Mouse (Mus musculus): ENCODE data around the gene Zfp553.

Gene Zfp553

GRCm38 (mm10) chr7:127232622-127233367 is at the start of gene Zfp553, which contains the start of gene Sept1:
TSS of gene Zfp553 (plus strand) at chr7:127233061.
TSS of gene Sept1 (minus strand) at chr7:127233130.
- DNase-seq (ENCODE audit: low spot score): peak; percentile 80

GRCm38 (mm10) chr7:127183345-127183744 is 49.5 kb upstream of the Zfp553 start:
- DNase-seq (ENCODE audit: low spot score): no peak

- peak; percentile 40 for DNase-seq (ENCODE audit: low spot score)
These were observed 49.0 kb upstream of the Zfp553 start for GRCm38 (mm10) chr7:127183828-127184227.

- DNase-seq (ENCODE audit: low spot score): no peak
These were observed 48.1 kb upstream of the Zfp553 start for GRCm38 (mm10) chr7:127184720-127185119.

- DNase-seq (ENCODE audit: low spot score): no peak
These were observed 47.3 kb upstream of the Zfp553 start for GRCm38 (mm10) chr7:127185601-127186000.

GRCm38 (mm10) chr7:127187351-127187750 is 45.5 kb upstream of the Zfp553 start:
- DNase-seq (ENCODE audit: low spot score): no peak

- DNase-seq (ENCODE audit: low spot score): no peak
These were observed 44.3 kb upstream of the Zfp553 start for GRCm38 (mm10) chr7:127188305-127189276.

- no peak for DNase-seq (ENCODE audit: low spot score)
These were observed 42.2 kb upstream of the Zfp553 start for GRCm38 (mm10) chr7:127190672-127191071.

GRCm38 (mm10) chr7:127192989-127193388 is 39.9 kb upstream of the Zfp553 start:
- DNase-seq (ENCODE audit: low spot score): no peak

- no peak for DNase-seq (ENCODE audit: low spot score)
These were observed 38.7 kb upstream of the Zfp553 start for GRCm38 (mm10) chr7:127194011-127194632.

GRCm38 (mm10) chr7:127194633-127195029 is 38.2 kb upstream of the Zfp553 start:
- DNase-seq (ENCODE audit: low spot score): no peak

- peak; percentile 88 for DNase-seq (ENCODE audit: low spot score)
These were observed 37.1 kb upstream of the Zfp553 start, which contains the start of gene Cd2bp2 for GRCm38 (mm10) chr7:127195544-127196295. TSS of gene Cd2bp2 (minus strand) at chr7:127196050.

- no peak for DNase-seq (ENCODE audit: low spot score)
These were observed 36.4 kb upstream of the Zfp553 start for GRCm38 (mm10) chr7:127196484-127196883.

GRCm38 (mm10) chr7:127206606-127207005 is 26.3 kb upstream of the Zfp553 start:
- no peak for DNase-seq (ENCODE audit: low spot score)

- DNase-seq (ENCODE audit: low spot score): peak; percentile 28
These were observed 25.2 kb upstream of the Zfp553 start for GRCm38 (mm10) chr7:127207374-127208294.

GRCm38 (mm10) chr7:127208295-127208552 is 24.6 kb upstream of the Zfp553 start, which contains the start of gene Tbc1d10b:
TSS of gene Tbc1d10b (minus strand) at chr7:127208468.
- DNase-seq (ENCODE audit: low spot score): no peak

- peak; percentile 89 for DNase-seq (ENCODE audit: low spot score)
These were observed 24.1 kb upstream of the Zfp553 start, which contains the start of gene Mylpf for GRCm38 (mm10) chr7:127208553-127209438. TSS of gene Mylpf (plus strand) at chr7:127208890.

- DNase-seq (ENCODE audit: low spot score): no peak
These were observed 23.0 kb upstream of the Zfp553 start for GRCm38 (mm10) chr7:127209851-127210250.

- no peak for DNase-seq (ENCODE audit: low spot score)
These were observed 22.6 kb upstream of the Zfp553 start for GRCm38 (mm10) chr7:127210266-127210665.

Measured in spleen, adult 12 weeks (tissue).